Mouse (Mus musculus) bone marrow macrophage, adult 2 months (primary cell): ENCODE measurements at regions not wholly inside any gene's neighbourhood (a gene's known extent, or its start where the extent isn't known, plus 50 kb on each side); places are given as distances from the start of the nearest gene placed in this dataset.

ENCODE experiments used
- H3K27ac ChIP-seq: 2 replicates; pipeline ENCODE4 v1.5.1; 2012; ENCODE audit warnings: low read depth, low read length; ENCODE audit not compliant: insufficient read depth
- H3K4me1 ChIP-seq: 2 replicates; pipeline ENCODE4 v1.6.1; 2012; ENCODE audit warnings: low read length; ENCODE audit not compliant: control insufficient read depth, insufficient read depth
- H3K4me3 ChIP-seq: 2 replicates; pipeline ENCODE4 v1.5.1; 2012; ENCODE audit warnings: mild to moderate bottlenecking, low read length, moderate library complexity; ENCODE audit not compliant: insufficient read depth
- CTCF ChIP-seq: IDR thresholded peaks from 2 replicates; pipeline ENCODE4 v1.5.1; 2012; ENCODE audit warnings: low read depth, mild to moderate bottlenecking, low read length, moderate library complexity
- POLR2A ChIP-seq: IDR thresholded peaks from 2 replicates; pipeline ENCODE4 v1.6.1; 2012; ENCODE audit warnings: mild to moderate bottlenecking, low read depth, low read length, borderline replicate concordance

DNA sequence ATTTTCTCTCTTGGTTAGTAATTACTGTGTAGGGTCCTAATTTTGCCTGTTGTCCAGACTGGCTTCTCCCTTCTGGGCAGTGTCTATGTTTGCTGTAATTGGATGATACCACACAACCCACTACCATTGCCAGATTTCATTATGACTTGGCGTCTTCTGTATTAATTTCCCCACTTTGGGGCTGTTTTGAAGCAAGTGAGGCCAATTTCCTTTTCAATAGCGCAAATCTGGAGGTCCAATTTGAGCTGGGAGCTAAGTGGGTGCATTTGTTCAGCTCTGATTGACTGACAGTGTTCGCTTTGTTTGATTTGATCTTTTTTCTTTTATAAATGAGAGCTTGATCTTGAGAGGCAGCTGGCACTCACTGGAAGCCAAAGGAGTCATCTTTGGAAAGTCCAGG is 266.4 kb downstream of the Slc4a3 start:
- TF ChIP-seq CTCF = no peak
- H3K4me3 ChIP-seq = no peak overlapping the region

DNA sequence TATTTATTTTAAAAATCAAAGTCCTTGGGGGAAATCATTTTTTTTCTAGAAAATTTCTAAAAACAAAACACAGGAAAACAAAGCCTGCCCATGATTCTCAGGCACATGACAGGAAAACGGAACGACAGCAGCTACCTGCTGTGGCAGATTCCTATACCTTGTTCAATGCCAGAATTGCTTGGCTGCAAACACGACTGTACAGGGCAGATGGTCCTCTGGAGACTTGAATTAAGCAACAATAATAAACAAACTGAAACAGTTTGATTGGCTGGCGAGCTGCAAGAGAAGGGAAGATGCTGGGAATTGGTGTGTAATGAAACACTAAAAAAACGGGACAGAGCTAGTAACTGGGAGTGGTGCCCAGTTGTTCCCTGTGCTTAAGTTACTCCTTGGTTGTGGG is 280.1 kb downstream of the Slc4a3 start:
- Histone ChIP-seq H3K4me1 (no peaks in the 10 kb centered on the region), H3K4me3 (no peak overlapping the region), H3K27ac (no peak overlapping the region)
- TF ChIP-seq POLR2A = no peak
- no peak for TF ChIP-seq CTCF

More for the DNA sequence above, 266.4 kb downstream of the Slc4a3 start:
- H3K4me1 ChIP-seq = no peaks in the 10 kb centered on the region
- H3K27ac ChIP-seq = no peak overlapping the region

DNA sequence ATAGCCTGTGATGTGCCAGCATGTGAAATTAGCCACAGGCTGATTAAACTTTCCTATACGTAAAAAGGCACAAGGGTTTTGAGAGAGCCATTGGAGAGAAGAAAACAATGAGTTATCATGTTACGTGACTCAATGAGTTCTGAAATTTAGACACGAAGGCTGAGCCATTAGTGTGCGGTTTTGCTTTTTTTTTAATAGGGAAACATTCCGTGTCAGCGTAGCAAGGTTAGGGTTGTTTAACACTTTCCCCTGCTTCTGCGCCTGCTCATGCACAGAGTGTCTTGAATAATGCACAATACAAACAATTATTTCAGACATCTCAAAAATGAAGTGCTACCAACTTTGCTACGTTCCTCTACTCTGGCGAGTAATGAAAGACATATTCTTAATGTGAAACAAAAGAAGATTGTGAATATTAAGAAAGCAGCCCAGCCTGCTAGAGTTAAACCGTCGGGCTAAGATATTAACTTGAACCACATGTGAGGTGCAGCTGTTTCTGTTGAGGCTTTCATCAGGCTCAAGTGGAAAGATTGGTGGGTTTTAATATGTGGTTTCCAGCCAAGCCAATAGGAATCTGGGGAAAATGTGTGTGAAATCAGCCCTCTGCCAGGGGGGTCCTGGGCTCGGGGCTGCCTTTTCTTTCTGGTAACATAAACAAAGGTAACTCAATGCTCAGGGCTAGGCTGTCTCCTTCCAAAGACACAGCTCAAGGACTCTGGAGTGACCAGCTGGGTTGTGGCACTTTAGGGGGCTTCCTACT is 287.2 kb downstream of the Slc4a3 start:
- no peak overlapping the region for H3K4me3 ChIP-seq
- TF ChIP-seq POLR2A (no peak), CTCF (no peak)
- H3K27ac ChIP-seq = no peak overlapping the region
- no peaks in the 10 kb centered on the region for H3K4me1 ChIP-seq

DNA sequence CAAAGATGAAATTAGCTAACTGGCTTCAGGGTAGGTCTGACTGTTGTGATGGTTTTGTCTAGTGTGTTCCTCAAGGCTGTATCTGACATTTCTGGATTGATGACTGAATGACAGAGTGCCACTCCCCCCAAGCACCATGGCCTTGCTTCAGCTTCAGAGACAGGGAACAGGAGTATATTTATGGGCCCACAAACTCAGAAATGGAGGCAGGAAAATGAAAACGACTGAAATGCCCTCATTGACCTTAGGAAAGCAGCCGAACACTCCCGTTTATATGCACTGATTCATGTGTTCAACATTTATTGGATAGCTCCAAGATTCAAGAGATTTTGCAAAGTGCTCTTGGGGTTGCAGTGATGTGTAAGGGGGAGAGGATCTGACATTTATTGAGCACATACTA is 288.3 kb downstream of the Slc4a3 start:
- H3K4me3 ChIP-seq = no peak overlapping the region
- no peaks in the 10 kb centered on the region for H3K4me1 ChIP-seq
- no peak for TF ChIP-seq CTCF
- no peak for TF ChIP-seq POLR2A
- H3K27ac ChIP-seq = no peak overlapping the region

DNA sequence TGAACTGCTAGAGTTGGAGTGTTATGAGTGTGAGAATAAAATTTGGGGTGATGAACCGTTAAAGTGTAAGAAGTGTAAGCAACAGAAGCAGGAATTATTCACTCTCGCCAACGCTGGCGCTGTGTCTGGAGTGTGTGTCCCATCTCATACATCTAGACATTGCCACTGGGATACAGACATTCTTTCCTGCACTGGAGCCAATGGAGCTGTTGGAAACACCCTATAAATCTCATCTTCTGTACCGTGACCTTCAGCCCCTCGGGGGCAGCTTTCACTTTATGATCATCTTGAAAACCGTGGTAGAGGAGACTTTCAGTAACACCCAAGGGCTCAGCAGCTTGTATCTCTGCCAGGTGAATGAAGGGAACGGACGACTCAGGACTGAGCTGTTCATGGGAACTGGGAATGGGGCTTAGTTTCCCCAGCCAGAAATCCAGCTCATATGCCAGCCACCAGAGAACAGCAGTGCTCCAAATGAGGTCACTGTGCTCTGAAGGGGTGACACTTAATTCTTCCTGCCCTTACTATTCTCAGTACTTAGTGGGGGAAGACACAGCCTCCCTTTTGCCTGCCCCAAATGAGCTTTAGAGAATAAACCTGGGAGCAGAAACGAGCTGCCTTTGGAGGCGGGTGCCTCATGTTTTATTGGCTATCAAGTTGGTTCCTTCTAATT is 293.6 kb downstream of the Slc4a3 start:
- TF ChIP-seq POLR2A (no peak), CTCF (no peak)
- H3K4me1 ChIP-seq = no peaks in the 10 kb centered on the region

DNA sequence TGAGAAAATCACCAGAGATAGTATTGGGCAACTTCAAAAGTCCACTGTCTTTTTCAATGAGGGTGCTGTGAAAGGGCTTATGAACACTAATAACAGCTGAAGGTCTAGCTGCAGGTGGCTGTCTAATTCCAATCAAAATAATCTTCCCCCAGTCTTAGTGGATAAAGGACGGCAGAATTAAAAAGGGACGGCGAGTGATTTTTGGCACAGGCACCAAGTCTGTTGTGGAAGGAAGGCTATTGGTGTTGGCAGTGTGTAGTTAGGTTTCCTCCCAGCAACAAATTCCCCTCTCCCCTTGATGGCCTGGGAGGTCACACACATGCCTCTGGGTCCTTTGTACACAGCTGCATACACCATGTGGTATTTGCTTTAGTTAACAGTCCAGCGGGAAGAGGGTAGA is 296.3 kb downstream of the Slc4a3 start:
- TF ChIP-seq CTCF (no peak), POLR2A (no peak)
- no peak overlapping the region for H3K27ac ChIP-seq

More for the DNA sequence above, 293.6 kb downstream of the Slc4a3 start:
- H3K27ac ChIP-seq = no peak overlapping the region
- H3K4me3 ChIP-seq = no peak overlapping the region

DNA sequence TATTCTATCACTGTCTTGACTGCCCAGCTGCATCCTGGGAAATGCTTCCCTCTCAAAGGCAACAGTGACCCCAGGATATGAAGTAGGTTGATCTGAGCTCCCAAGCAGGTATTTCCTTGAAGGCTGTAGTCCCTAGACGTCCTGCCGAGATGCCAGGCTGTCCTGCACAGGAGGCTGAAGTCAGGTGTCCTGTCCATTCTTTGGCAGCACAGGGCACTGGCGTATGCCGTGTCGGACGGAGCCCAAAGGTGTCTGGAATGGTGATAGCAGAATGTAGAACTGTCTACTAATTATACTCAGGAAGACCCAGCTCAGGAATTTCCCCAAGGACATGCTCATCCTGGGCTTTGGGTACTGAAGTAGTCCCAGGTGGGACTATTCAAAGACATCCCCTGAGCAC is 297.3 kb downstream of the Slc4a3 start:
- Histone ChIP-seq H3K27ac (no peak overlapping the region), H3K4me1 (no peaks in the 10 kb centered on the region), H3K4me3 (no peak overlapping the region)
- TF ChIP-seq CTCF = no peak
- no peak for TF ChIP-seq POLR2A

More for the DNA sequence above, 296.3 kb downstream of the Slc4a3 start:
- H3K4me3 ChIP-seq = no peak overlapping the region
- H3K4me1 ChIP-seq = no peaks in the 10 kb centered on the region

DNA sequence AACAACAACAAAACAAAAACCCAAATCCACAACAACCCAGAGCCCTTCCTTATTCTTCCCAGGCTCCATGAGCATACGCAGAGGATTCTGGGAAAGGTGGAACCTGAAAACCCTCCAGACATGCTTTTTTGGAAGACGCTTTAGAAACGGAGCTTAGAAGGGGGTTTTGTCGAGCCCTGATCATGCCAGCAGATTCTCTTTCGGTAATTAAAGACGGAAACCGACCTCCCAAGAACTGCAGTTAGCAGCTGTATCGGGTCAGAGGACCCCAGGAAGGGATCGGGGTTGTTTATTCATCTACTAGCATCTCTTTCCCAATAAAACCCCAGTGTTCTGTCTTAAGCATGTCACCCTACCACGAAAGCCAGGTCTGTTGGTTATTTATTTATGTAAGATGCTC is 298.1 kb downstream of the Slc4a3 start:
- no peak overlapping the region for H3K4me3 ChIP-seq
- no peak for TF ChIP-seq CTCF
- TF ChIP-seq POLR2A = no peak
- no peak overlapping the region for H3K27ac ChIP-seq
- no peaks in the 10 kb centered on the region for H3K4me1 ChIP-seq

DNA sequence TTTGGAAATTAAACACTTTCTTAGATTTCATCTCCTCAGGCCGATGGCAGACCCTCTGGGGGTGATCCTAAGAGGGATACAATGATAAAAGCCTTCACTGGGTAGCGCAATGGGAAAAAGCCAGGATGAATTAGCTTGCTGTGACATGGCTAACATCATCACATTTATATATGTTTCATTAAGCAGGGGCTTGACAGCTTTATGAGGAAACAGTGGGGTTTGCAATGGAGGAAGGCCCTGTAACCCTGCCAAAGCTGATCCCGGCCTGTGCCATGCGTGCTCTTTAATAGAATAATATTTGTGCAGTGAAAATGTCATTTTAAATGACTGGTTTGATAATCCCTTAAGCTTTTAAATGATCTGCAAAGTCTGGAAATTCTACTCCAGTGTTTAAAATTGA is 298.5 kb downstream of the Slc4a3 start:
- Histone ChIP-seq H3K27ac (no peak overlapping the region), H3K4me1 (no peaks in the 10 kb centered on the region), H3K4me3 (no peak overlapping the region)
- no peak for TF ChIP-seq POLR2A
- no peak for TF ChIP-seq CTCF

DNA sequence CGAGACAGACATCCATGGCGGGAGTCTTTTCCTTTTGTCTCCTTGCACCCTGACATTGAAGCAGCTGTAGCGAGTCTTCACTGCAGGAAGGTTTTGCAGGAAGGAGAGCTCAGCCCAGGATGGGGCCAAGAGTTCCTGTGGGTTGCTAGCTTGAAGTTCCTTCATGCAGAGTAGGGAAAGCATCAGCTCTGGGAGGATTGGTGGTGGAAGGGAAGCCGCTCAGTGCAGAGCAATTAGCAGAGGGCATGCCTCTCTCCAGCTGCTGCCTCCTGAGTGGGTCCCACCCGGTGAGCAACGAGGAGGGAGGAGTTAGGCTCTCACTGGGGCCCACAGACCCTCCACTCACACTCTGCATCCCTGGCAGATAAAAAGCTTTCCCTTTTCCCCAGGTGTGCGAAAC is 298.9 kb downstream of the Slc4a3 start:
- Histone ChIP-seq H3K4me3 (no peak overlapping the region), H3K27ac (no peak overlapping the region), H3K4me1 (no peaks in the 10 kb centered on the region)
- TF ChIP-seq POLR2A = no peak
